Mouse (Mus musculus) WW6 (cell line): ENCODE data around the gene Mterf4.
"Not testable (repeated sequence)": the region's sequence is repeated elsewhere in the genome, so short reads cannot be mapped to it uniquely, and the experiment has no call there.

ENCODE experiments used
- DNase-seq: peaks from one replicate; pipeline ENCODE4 v3.0.0-alpha.2; 2013; ENCODE audit warnings: low read depth, low spot score

Mterf4 gene

GRCm38 (mm10) chr1:93305581-93306337, at the start of gene Mterf4:
Gene Mterf4 (minus strand): TSS chr1:93305915.
- peak; percentile 72 for DNase-seq

- DNase-seq: no peak
These were observed 47.0 kb upstream of the Mterf4 start for GRCm38 (mm10) chr1:93352724-93353123.

DNA sequence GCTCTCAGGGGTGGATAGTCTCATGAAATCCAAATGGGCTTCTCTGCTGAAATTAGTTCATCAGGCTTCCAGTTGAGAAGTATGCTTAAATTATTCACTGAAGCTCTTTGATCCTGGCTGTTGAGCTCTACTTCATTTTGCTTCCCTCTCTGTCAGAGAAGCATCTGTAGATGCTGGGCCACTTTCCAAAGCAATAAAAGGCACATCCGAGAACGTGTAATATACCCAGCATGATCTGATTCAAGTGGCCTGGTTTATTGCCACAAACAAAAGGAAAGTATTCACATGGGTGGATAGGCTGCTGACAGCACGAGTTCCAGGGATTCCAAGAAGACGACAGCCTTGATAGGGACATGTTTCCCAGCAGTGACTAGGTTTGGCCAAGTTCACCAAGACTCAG, 44.0 kb upstream of the Mterf4 start:
- no peak for DNase-seq

DNA sequence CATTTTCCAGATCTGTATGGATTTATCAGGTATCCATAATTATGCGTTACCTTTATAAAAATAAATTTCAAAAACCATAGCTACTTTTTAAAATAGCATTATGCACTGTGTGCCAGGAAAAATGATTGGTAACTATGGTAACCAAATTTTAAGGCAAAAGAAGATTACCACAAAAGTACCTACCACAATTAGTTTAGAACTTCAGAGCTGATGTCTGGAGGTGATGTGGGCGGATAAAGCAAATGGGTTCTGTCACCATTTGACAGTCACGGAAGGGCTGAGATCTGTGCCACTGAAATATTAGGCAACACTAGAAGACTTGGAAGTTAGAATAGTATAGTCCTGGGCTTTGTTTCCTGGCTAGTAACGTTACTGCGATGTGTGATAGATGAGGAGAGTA, 41.5 kb upstream of the Mterf4 start:
- no peak for DNase-seq

DNA sequence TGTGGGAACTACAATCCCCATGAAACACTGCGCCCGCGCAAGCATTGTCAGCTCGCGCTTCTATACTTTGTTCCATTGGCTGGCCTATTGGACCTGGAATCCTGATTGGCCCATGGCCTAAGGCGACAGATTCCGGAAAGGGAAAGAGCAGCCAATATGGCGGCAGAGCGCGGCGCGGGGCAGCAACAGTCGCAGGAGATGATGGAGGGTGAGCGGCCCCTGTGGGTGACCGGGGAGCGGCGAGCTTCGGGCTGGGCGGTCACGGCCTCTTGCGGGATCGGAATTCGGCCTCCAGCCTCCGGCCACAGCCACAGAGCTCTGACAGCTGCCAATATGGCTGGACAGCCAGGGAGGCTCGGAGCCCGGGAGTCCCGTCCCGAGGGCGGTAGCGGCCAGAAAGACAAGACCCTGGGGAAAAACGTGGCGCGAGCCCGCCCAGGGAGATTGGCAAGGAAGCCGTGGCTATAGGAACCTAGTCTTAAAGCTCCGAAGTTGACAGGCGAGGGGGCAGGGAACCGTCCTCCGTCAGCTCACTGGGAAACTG, 37.9 kb upstream of the Mterf4 start:
- peak; percentile 85 for DNase-seq

DNA sequence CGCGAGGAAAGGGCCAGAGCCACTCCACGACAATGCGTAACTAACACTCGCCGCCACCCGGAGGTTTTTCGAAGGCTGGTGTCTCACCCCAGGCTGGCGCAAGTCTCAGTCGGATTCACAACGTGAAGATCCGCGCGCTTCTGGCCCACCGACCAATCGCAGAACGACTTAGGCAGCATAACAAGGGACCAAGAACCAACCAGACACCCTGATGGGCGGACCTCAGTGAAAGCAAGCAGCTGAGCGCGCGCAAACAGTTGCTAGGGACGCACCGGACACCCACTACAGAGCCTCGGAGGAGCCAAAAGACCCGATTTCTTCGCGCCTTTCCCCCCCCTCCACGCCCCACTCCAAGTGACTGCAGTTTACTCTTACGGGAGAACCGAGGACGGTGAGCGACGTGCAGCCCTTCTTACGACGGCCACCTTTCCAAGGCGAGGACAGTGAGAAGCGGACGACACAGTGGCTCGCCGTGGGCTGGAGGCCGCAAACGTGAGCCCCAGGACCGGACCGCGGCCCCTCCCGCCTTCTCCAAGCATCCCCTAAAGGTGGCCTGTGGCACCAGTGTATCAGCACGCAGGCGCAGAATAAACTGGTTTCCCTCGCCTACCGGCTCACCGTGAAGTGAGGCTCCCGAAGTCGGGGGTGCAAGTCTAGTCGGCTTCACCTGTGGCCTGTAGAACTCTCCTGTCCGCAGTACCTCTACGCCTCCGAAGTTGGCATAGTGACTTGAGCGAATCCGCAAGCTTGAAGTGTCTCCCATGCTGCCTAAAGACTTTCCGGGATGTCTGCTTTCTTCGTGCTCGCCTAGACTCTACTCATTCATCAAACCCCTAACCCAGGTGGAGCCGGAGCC, 37.2 kb upstream of the Mterf4 start, which contains the start of the genes Ppp1r7 and Pask:
Gene Ppp1r7 (plus strand): TSS at position 207 of the 856 bp plus-strand sequence.
Gene Pask (minus strand): TSS at position 835 of the 856 bp plus-strand sequence.
- DNase-seq: peak; percentile 85

DNA sequence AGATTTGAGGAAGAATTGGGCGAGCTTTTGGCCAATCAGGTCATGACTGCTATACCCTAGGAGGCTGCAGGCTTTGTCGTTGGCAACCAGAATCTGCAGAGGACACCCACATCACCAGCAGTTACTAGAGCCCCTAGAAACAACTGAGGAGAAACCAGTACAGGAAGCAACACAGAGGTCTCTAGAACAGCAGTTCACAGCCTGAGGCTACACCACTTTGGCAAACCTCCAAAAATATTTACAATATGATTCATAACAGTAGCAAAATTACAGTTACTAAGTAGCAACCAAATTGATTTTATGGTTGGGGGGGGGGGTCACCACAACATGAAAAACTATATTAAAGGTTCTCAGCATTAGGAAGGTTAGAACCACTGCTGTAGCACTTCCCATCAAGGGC, 28.9 kb upstream of the Mterf4 start:
- DNase-seq: no peak

GRCm38 (mm10) chr1:93326446-93326845, 20.7 kb upstream of the Mterf4 start:
- DNase-seq: no peak

GRCm38 (mm10) chr1:93323973-93324372, 18.3 kb upstream of the Mterf4 start:
- DNase-seq: no peak

- DNase-seq: no peak
These were observed 5.1 kb downstream of the Mterf4 start for GRCm38 (mm10) chr1:93300578-93300977.

- no peak for DNase-seq
These were observed 5.9 kb downstream of the Mterf4 start for GRCm38 (mm10) chr1:93299791-93300190.

DNA sequence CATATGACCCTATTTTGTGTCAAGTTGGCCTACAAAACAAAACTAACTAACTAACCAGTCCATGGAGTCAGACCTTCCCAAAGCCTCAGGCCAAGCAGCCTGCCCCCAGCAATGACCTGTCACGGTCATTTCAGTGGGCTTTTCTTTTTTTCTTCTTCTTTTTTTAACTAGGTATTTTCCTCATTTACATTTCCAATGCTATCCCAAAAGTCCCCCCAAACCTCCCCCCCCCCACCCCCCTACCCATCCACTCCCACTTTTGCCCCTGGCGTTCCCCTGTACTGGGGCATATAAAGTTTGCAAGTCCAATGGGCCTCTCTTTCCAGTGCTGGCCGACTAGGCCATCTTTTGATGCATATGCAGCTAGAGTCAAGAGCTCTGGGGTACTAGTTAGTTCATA, 11.2 kb downstream of the Mterf4 start:
- DNase-seq: not testable (repeated sequence)

DNA sequence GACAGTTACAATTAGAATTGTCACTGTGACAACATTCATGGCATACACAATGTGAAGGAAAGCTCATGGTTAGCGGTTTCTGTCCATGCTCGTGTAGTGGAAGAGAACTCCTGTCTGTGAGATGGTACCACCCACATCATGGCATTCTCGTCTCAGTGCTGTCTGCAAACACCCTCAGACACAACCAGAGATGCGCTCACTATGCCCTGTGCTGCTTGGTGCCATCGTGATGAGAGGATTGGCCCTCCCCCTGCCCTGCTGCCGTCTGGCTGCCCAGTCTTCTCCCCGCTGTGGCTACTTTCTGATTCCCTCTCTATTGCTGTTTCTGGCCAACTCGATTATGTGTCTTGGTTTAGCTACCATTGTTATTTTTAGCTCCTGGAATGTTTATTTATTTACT, 13.7 kb downstream of the Mterf4 start:
- no peak for DNase-seq

DNA sequence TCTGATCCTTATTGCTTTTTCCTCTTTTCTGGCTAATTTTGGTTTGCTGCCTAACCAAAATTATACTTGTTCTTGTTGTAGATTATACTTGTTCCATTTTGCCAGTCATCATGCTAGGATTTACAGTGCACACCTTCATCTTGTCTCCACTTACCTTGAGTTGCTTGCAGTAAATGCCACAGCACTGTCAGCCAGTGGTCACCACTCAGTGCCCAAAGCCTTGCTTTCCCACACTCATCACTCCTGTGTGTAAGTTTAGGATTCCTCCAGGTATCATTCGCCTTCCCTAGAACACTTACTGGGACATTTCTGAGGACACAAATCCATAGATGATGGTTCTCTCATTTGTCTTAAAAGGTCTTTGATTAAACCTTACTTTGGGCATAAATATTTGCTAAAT, 14.1 kb downstream of the Mterf4 start:
- no peak for DNase-seq

DNA sequence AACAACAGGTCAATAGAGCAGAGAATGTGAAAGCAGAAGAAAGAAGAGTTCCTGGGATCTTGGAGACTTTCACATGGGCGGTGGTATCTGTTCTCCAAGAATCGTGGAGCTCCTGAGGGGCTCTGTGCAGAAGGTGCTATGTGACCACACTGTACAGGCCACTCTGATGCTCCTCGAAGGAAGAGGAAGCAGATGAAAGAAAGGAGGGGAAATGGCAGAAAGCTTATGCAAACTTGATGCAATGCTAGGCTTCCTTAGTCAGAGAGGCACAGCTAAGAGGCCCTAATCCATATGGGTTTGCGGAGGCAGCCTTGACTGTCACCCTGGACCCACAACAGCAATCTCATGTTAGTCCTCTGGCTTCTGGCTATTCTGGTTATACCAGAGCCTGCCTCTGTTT, 14.8 kb downstream of the Mterf4 start:
- DNase-seq: no peak

DNA sequence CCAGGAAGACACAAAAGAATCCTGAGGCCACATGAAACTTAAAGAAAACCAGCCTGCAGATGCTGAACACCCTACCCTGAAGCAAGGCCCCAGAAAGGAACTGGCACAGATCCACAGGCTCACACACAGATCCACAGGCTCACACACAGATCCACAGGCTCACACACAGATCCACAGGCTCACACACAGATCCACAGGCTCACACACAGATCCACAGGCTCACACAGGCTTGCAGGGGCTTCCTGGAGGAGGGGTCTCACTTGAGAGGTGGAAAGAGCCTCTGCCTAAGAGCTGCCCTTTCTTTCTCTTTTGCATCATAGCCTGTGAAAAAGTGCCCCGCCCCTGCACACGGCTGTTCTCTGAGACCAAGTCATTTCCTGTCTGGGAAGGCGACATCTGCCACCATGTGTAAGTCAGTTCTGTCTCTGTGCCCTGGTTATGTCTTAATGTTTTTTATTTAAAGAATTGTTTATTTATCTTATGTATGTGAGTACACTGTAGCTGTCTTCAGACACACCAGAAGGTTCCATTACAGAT, 16.0 kb downstream of the Mterf4 start:
- no peak for DNase-seq

DNA sequence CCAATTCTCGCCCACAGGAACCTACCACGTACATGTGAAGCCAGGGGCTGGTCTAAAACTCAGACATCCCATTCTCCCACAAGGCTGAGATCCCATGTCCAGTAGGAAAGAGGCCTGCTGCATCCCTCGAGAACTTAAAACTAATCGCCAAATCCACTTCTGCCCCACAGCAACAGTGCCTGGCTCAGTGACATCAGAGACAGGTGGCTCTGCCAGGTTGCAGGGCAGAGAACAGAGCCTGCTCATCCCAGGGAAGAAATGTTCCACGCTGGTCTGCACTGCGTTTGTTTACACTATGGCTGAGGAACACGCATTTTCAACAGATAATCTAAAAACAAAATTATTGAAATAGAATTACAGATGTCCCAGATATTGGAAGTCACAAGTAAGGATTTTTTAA, 28.7 kb downstream of the Mterf4 start:
- no peak for DNase-seq

DNA sequence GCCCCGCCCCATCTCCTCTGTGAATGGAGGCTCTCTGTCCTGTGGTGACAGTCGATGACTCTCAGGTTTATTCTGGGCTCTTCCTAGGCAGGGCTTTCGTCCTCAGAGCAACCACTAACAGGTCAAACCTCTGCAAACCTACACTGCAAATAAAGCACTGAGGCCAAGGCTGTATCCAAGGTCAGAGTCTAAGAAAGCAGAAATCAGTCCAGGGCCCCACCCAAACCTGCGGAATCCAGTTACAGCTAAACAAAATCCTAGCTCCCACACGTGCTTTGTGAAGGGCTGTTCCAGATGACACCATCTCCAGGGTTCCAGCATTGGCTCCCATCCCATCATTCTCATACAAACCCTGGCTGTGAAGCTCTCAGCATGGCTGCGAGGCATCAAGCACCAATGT, 30.2 kb downstream of the Mterf4 start:
- peak; percentile 4 for DNase-seq

DNA sequence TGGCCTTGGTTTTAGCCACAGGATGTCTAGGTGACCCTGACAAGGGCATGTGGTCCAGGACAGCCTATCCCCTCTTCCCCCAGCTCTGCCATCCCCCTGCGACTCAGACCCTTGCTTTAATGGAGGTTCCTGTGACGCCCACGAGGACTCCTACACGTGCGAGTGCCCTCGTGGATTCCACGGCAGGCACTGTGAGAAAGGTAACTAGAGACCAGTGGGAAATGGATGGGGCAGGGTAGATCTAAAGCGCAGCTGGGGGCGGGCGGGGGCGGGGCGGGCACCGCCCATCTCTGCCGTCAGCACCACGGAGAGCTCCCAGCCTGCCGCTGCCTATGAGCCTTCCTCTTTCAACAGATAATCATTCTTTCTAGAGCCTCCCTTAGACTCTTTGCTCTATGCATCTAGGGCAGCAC, 33.3 kb downstream of the Mterf4 start:
- DNase-seq: peak; percentile 7

- no peak for DNase-seq
These were observed 34.0 kb downstream of the Mterf4 start for GRCm38 (mm10) chr1:93271751-93272150.

DNA sequence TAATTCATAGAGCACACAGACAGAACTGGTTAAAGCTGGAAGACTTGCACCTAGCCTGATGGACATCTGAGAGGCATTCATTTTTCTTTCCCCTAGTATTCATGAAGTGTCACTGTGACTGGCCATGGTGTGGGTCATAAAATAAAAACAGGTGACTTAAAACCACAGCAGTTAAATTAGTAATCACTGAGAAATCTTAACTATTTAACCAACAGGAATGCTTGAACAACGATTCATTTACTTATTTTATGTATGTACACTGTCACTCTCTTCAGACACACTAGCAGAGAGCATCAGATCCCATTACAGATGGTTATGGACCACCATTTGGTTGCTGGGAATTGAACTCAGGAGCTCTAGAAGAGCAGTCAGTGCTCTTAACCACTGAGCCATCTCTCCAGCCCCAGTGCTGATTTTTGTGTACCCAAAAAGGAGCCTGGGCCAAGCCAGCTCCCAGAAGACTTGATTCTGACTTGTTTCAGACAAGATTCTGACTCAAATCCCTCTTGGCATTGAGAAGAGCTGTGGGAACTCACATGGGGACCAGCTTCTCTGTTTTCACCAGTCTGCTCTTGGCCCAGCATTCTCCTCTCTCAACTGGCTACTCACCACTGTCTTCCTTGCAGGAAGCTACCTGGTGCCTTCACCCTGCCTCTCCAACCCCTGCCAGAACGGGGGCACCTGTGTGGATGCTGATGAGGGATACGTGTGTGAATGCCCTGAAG, 35.0 kb downstream of the Mterf4 start:
- no peak for DNase-seq
